Mouse (Mus musculus): Measurements from ENCODE around the gene Rgs14.

The Rgs14 gene

DNA sequence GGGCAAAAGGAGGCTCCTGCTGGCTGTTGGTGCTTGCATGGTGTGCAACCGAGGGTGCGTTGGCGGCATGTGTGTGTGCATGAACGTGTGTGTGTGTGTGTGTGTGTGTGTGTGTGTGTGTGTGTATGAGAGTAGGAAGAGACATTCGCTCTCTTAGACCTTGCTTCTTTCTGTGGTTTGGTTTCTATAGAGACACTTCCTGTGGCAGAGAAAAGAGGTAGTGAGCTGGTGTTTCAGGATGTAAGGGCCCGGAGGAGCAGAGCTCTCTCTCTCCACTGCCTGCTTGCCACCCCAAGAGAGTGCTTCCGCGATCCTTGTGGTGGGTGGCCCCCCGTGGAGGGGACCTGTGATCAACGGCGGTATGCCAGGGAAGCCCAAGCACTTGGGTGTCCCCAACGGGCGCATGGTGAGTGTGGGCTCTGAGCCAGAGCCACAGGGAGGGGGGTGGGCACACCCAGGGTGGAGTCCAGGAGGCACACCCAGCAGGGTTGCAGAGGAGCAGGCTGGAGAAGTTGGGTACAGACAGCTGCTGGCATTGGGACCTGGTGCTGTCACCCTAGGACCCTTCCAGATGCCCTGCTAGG, at the start of gene Rgs14:
Gene Rgs14 (plus strand): TSS at position 202 of the 584 bp plus-strand sequence.
- no peak for DNase-seq (ENCODE audit: low spot score)

DNA sequence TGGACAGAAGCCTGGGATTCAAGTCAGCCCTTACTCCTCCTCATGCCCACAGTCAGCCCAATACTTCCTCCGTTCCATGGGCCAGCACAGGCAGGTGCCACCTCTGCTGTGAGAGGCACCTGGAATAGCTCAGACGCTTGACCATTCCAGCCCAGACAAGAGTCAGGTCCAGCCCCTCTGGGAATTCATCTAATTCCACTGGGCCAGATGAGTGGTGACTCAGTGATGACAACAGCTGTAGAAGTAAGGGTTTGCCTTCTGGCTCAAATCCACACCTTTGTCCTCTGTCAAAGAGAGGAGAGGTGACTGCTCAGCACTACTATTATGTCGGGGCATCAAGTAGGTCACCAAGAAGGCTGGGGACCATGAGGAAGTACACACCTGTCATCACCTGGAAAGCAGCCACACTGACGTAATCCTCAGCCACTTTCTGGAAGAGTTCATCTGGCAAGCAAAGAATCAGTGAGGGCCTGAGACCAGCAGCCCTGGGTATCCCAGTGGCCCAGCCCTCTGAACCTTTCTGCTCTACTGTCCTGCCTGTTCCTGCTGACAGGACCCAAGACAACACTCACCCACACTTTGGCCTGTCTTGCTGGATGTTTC, 49.5 kb upstream of the Rgs14 start, which contains the start of gene Prelid1:
Gene Prelid1 (plus strand): TSS at position 570 of the 603 bp plus-strand sequence.
- DNase-seq (ENCODE audit: low spot score), result no peak

GRCm38 (mm10) chr13:55321434-55322129, 48.0 kb upstream of the Rgs14 start, which contains the start of gene Rab24:
Gene Rab24 (minus strand): TSS chr13:55321946.
- peak; percentile 90 for DNase-seq (ENCODE audit: low spot score)

- DNase-seq (ENCODE audit: low spot score), result peak; percentile 43
These were observed 47.3 kb upstream of the Rgs14 start for GRCm38 (mm10) chr13:55322130-55322825.

GRCm38 (mm10) chr13:55325596-55325995, 43.9 kb upstream of the Rgs14 start:
- no peak for DNase-seq (ENCODE audit: low spot score)

- DNase-seq (ENCODE audit: low spot score), result no peak
These were observed 42.4 kb upstream of the Rgs14 start for GRCm38 (mm10) chr13:55327169-55327568.

DNA sequence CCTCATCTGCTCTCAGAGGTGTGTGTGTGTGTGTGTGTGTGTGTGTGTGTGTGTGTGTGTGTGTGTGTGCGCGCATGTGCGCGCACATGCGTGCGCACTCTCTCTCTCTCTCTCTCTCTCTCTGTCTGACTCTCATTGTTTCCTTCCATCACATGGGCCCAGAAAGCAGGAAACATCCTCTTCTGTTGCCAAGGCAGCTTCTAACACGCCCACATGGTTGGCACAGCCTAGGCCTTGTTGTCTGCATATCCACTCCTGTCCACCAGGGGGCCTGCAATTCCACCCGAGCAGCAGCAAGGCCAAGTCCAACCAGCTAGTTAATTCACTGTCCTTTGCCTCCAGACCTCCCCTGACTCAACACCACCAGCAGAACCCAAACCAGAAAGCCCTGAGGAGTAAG, 41.9 kb upstream of the Rgs14 start:
- DNase-seq (ENCODE audit: low spot score), result peak; percentile 85

- no peak for DNase-seq (ENCODE audit: low spot score)
These were observed 41.4 kb upstream of the Rgs14 start for GRCm38 (mm10) chr13:55328171-55328570.

GRCm38 (mm10) chr13:55328641-55329040, 40.9 kb upstream of the Rgs14 start:
- DNase-seq (ENCODE audit: low spot score), result no peak

DNA sequence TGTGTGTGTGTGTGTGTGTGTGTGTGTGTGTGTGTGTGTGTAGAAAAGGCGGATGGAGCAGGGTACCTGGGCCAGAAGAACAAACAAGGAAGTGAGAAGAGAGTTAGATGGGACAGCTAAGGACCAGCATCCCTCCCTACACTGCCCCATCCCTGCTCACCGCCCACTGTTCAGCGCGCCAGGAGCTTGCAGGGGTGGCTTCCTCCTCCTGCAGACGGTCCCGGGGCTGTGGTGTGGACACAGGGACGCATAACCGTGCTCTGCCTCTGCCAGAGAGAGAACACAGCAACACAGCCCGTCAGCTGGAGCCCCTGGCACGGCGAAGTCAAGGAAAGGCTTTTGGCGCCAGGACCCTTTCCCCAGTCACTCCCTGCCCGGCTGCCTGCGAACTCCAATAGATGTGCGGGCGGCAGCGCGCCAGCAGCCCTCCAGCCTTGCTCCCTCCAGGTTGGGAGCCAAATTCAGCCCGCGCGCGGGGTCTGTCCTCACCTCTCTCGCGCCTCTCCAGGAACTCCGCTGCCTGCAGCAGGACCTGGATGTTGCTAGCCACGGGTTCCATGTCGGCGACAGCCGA, 40.3 kb upstream of the Rgs14 start:
- no peak for DNase-seq (ENCODE audit: low spot score)

DNA sequence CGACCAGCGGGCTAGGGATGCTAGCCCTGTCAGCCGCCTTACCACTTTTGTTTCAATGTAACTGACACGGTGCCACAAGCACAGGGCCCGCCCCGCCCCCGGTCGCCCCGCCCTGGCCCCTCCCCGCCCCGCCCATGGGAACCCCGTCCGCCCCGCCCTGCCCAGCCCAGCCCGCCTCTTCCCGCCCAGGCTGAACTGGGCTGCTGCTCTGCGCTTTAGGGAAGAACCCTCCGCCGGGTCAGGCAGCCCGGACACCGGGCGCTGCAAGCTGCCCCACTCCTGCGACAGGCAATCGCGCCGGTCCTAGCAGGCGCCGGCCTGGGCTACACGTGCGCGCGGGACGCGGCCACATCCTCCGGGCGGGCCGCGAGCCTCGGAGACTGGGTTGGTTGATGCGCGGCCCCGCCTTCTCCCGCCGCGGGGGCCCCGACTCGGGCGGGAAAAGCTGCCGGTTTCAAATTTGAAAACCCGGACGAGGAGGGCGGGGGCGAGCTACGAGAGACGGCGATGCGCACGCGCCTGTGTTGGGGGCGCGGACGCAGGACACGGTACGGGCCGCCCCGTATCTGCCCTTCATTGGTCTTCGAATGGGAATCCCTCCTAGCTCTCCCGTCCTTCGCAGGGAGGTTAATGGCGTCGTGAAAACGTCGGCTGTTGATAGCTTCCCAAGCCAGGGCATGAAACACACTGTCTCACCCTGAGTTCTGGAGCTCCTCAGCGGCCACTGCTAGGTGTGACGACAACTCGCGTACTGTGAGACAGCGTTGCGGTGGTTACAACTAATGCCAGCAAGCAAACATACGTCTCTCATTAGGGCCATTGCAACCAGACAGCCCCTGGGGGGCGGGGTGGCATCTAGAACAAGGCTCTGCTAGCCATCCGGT, 39.6 kb upstream of the Rgs14 start, which contains the start of gene Mxd3:
Gene Mxd3 (minus strand): TSS at position 141 of the 884 bp plus-strand sequence.
- DNase-seq (ENCODE audit: low spot score), result peak; percentile 84

GRCm38 (mm10) chr13:55330567-55331400, 38.7 kb upstream of the Rgs14 start:
- DNase-seq (ENCODE audit: low spot score), result no peak

DNA sequence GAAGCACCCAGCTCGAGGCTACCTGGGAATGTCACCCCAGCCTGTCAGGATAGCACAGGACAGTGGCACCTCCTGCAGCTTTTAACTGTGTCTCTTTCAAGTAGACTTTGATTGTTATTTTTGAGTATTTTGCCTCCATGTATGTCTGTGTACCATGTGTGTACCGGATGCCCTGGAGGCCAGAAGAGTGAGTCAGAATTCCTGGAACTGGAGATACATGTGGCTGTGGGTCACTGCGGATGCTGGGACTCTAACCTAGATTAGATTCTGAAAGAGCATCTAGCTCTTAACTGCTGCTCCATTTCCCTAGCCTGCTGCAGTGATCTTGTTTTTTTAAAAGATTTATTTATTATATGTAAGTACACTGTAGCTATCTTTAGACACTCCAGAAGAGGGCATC, 37.2 kb upstream of the Rgs14 start:
- no peak for DNase-seq (ENCODE audit: low spot score)

DNA sequence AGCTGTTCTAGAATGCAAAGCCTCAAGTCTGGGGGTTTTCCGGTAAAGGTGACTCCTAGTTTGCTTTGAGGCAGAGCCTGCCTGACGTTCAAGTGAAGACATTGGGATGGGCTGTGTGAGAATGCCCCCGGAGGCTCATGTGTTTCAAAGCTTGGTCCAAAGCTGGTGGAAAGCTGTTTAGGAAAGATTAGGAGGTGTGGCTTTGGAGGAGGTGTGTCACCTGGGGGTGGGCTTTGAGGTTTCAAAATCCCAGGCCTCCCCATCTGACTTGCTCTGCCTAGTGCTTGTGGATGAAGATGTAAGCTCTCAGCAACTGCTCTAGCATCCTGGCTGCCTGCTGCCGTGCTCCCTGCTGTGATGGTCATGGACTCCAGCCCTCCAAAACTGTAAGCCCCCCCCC, 33.8 kb upstream of the Rgs14 start:
- no peak for DNase-seq (ENCODE audit: low spot score)

DNA sequence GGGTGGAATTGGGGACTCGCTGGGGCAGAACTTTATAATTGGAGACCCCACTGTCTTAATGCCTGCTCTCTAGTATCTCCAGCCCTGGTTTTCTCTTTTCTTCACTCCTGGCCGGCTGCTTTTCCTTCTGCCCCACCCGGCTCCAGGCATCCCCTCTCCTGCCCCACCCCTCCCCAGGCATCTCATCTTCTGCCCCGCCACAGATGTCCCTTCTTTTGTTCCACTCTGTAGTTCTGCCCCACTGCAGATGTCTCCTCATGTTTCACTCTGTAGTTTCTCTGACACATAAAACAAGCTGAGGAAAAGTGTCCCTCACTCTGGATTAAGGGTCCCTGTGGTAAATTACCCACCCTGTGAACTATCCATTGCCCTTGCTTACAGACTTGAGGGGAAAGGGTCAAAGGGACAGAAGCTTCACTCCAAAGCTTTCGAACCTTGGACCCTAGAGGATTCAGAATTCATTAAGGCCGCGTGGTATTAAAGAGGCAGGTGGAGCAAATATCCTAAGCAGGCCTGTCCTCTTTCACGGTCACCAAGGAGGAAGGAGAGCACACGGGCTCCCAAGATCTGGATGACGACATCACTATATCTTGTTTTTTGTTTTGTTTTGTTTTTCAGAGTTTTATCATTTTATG, 32.1 kb upstream of the Rgs14 start:
- DNase-seq (ENCODE audit: low spot score), result no peak

GRCm38 (mm10) chr13:55338131-55339054, 31.1 kb upstream of the Rgs14 start:
- no peak for DNase-seq (ENCODE audit: low spot score)

- no peak for DNase-seq (ENCODE audit: low spot score)
These were observed 30.3 kb upstream of the Rgs14 start for GRCm38 (mm10) chr13:55339259-55339658.

- no peak for DNase-seq (ENCODE audit: low spot score)
These were observed 27.1 kb upstream of the Rgs14 start for GRCm38 (mm10) chr13:55342469-55342868.

DNA sequence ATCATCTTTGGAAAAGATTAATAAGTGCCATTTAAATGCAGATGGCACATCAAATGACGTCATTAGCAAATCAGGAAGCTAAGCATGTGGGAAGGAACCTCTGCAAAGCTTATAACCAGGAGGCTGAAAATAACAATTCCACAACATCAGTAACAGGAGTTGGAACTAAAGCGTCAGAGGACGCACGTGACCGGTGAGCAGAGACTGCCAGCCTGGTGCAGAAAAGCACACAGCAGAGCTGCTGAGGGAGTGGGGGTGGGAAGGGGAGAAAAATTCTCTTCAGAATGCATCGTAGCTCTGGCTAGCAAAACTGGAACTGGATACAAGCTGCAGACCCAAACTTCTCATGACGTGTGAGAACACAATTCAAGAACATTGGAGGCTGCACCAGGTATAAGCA, 25.2 kb upstream of the Rgs14 start:
- DNase-seq (ENCODE audit: low spot score), result no peak
